Mouse (Mus musculus): ENCODE measurements around the gene Rrnad1. TPM values are rescaled to one million over a fixed set of nuclear protein-coding genes. Genes with fewer than 3 reads are reported as not detected.

Rrnad1 gene
- polyA plus RNA-seq, 1 experiment from 2014 or later, result 14.4 TPM

DNA sequence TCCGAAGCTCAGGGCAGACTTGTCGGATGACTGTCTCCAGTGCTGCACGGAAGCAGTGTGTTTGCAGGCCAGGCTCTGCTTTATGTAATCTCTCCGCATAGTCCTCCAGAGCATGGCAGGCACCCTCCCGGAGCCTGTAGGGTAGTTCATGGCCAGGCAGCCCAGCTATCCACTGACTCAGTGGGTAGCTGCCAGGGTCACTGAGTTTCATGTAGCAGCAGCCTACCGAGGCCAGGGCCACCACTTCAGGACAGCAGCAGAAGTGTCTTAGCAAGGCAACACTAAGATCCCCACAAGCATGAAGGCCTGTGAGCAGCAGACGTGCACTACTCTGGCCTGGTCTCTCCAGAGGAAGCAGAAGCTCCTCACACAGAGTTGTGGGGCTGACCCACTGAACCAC lies 5.5 kb downstream of the Rrnad1 start:
- H3K9me3 ChIP-seq (ENCODE audit: control insufficient read depth, low read length), result no peaks in the 10 kb centered on the region
- no peak for ATAC-seq (ENCODE audit: insufficient number of reproducible peaks, insufficient read depth, low FRiP score, low read depth)
- no peak overlapping the region for H3K9ac ChIP-seq (ENCODE audit: low read length)
- H3K4me2 ChIP-seq (ENCODE audit: low read length), result no peak overlapping the region
- no peak overlapping the region for H3K4me3 ChIP-seq (ENCODE audit: control insufficient read depth in 1 of 2, insufficient read depth in 1 of 2, low read depth in 1 of 2, low read length in 2 of 2)
- H3K27ac ChIP-seq (replicated peaks in 1 of 2; ENCODE audit: control insufficient read depth in 1 of 2, insufficient read depth in 1 of 2, low read depth in 2 of 2, low read length in 2 of 2), result no peak overlapping the region
- H3K4me1 ChIP-seq (ENCODE audit: control insufficient read depth in 2 of 2, insufficient read depth in 2 of 2, low read length in 2 of 2), result peaks cover 3 to 14% of the 10 kb centered on the region in 2 experiments; a peak in 3 of 4 replicates
- whole genome bisulfite sequencing, result 82% methylated on average over 7 of the region's 7 CpGs
- H3K27me3 ChIP-seq (ENCODE audit: control insufficient read depth, insufficient read depth, low read length), result no peaks in the 10 kb centered on the region
- H3K36me3 ChIP-seq (ENCODE audit: control insufficient read depth, insufficient read depth, low read length), result peaks cover 63% of the 10 kb centered on the region

DNA sequence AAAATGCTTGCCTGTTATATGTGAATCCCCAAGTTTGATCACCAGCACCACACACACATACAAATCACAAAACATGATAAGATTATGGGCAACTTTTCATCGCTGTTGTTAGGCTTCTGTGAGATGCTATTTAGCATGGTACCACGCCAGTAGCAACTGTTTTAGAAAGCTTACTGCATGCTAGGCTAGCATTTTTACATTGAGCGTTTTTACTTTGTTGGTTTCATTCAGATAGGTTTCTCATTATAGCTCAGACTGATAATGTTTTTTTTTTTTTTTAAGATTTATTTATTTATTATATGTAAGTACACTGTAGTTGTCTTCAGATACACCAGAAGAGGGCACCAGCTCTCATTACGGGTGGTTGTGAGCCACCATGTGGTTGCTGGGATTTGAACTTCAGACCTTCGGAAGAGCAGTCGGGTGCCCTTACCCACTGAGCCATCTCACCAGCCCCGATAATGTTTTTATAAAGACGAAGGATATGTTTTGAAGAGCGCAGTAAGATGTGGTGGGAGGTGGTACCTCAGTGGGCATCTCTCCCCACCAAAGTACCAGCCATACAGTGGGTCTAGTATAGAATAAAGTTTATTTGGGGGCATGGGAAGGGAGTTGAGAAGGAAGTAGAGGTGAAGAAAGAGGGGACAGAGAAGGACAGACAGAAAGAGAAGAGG lies 10.1 kb downstream of the Rrnad1 start:
- Histone ChIP-seq H3K4me3 (ENCODE audit: control insufficient read depth in 1 of 2, insufficient read depth in 1 of 2, low read depth in 1 of 2, low read length in 2 of 2) (peak overlapping the region in 1 of 2 experiments; percentile 70; a peak in 2 of 4 replicates), H3K9ac (ENCODE audit: low read length) (peak overlapping the region; percentile 85), H3K36me3 (ENCODE audit: control insufficient read depth, insufficient read depth, low read length) (peaks cover 60% of the 10 kb centered on the region), H3K27me3 (ENCODE audit: control insufficient read depth, insufficient read depth, low read length) (no peaks in the 10 kb centered on the region), H3K27ac (replicated peaks in 1 of 2; ENCODE audit: control insufficient read depth in 1 of 2, insufficient read depth in 1 of 2, low read depth in 2 of 2, low read length in 2 of 2) (no peak overlapping the region), H3K4me2 (ENCODE audit: low read length) (peak overlapping the region; percentile 72), H3K4me1 (ENCODE audit: control insufficient read depth in 2 of 2, insufficient read depth in 2 of 2, low read length in 2 of 2) (peaks cover 0 to 10% of the 10 kb centered on the region in 2 experiments; a peak in 2 of 4 replicates), H3K9me3 (ENCODE audit: control insufficient read depth, low read length) (no peaks in the 10 kb centered on the region)
- no peak for ATAC-seq (ENCODE audit: insufficient number of reproducible peaks, insufficient read depth, low FRiP score, low read depth)
- 63% methylated on average over 9 of the region's 9 CpGs for WGBS

DNA sequence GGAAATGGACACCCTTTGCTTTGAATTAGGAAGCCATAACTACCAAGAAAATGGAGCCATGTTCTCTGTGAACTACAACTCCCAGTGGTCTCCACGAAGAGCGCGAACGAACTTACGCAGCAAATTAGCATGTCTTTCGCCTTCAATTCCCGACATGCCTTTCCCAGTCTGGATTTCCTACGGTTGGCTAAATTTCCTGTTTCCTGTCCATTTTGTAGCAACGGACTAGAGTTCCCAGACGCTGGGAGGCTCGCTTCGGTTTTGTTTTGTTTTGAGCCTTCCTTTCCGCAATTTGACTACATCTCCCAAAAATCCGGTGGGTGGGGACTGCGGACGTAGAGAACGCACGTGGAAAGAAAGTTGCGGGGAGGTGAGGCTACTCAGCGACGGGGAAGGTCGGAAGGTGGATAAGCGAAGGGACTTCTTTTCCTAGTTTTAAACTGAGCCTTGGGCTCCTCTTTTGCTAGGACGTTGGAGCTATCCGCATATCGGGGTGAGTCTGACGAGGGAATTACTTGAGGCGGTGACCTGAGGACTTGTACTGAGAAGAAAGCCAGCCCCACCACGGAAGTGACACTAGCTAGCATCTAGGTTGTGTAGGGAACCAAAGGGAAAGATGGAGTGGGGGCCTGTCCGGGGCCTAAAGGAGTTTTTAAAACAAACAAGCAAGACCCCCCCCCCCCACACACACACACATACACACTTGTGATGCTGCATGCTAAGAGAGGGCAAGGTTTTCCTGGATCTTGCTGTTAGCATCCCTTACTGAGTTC lies 11.0 kb downstream of the Rrnad1 start, which contains the start of gene Mrpl24:
TSS of gene Mrpl24 (plus strand) at position 171 of the 773 bp plus-strand sequence.
- Histone ChIP-seq H3K4me2 (ENCODE audit: low read length) (peak within 1 kb of the TSS; percentile 72), H3K4me1 (ENCODE audit: control insufficient read depth in 2 of 2, insufficient read depth in 2 of 2, low read length in 2 of 2) (peaks cover 0 to 10% of the 10 kb centered on the region in 2 experiments; a peak in 2 of 4 replicates), H3K36me3 (ENCODE audit: control insufficient read depth, insufficient read depth, low read length) (peaks cover 60% of the 10 kb centered on the region), H3K27ac (replicated peaks in 1 of 2; ENCODE audit: control insufficient read depth in 1 of 2, insufficient read depth in 1 of 2, low read depth in 2 of 2, low read length in 2 of 2) (peak within 1 kb of the TSS; percentile 84 to 87), H3K4me3 (ENCODE audit: control insufficient read depth in 1 of 2, insufficient read depth in 1 of 2, low read depth in 1 of 2, low read length in 2 of 2) (peak within 1 kb of the TSS; percentile 70 to 88), H3K27me3 (ENCODE audit: control insufficient read depth, insufficient read depth, low read length) (no peaks in the 10 kb centered on the region), H3K9ac (ENCODE audit: low read length) (peak within 1 kb of the TSS; percentile 85), H3K9me3 (ENCODE audit: control insufficient read depth, low read length) (no peaks in the 10 kb centered on the region)
- under 1% methylated on average over 30 of the region's 30 CpGs for WGBS
- peak; percentile 70 for ATAC-seq (ENCODE audit: insufficient number of reproducible peaks, insufficient read depth, low FRiP score, low read depth)

DNA sequence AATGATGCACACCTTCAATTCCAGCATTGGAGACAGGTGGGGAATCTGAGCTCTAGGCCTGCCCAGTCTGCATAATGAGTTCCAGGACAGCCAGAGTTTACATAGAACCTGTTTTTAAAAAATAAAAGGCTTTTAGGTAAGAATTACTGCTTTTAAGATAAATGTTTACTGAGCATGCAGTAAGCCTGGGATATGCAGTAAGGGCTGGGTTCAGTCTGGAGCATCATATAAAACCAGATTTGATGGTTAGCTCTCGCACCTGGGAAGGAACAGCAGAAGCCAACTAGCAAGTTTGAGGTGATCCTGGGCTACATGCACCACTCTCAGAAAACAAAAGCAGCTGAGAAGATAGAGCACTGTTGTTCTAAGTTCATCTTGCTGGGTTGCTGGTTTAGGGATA lies 12.0 kb downstream of the Rrnad1 start:
- Histone ChIP-seq H3K27ac (replicated peaks in 1 of 2; ENCODE audit: control insufficient read depth in 1 of 2, insufficient read depth in 1 of 2, low read depth in 2 of 2, low read length in 2 of 2) (peak overlapping the region in 1 of 2 experiments; percentile 84; a peak in 1 of 4 replicates), H3K4me2 (ENCODE audit: low read length) (peak overlapping the region; percentile 72; the same call in 1 of the 2 replicates), H3K4me1 (ENCODE audit: control insufficient read depth in 2 of 2, insufficient read depth in 2 of 2, low read length in 2 of 2) (peaks cover 0 to 10% of the 10 kb centered on the region in 2 experiments; a peak in 2 of 4 replicates), H3K27me3 (ENCODE audit: control insufficient read depth, insufficient read depth, low read length) (no peaks in the 10 kb centered on the region), H3K9ac (ENCODE audit: low read length) (no peak overlapping the region), H3K36me3 (ENCODE audit: control insufficient read depth, insufficient read depth, low read length) (peaks cover 60% of the 10 kb centered on the region), H3K4me3 (ENCODE audit: control insufficient read depth in 1 of 2, insufficient read depth in 1 of 2, low read depth in 1 of 2, low read length in 2 of 2) (no peak overlapping the region), H3K9me3 (ENCODE audit: control insufficient read depth, low read length) (no peaks in the 10 kb centered on the region)
- ATAC-seq (ENCODE audit: insufficient number of reproducible peaks, insufficient read depth, low FRiP score, low read depth), result no peak
- WGBS, result 85% methylated on average over 1 of the region's 1 CpGs

DNA sequence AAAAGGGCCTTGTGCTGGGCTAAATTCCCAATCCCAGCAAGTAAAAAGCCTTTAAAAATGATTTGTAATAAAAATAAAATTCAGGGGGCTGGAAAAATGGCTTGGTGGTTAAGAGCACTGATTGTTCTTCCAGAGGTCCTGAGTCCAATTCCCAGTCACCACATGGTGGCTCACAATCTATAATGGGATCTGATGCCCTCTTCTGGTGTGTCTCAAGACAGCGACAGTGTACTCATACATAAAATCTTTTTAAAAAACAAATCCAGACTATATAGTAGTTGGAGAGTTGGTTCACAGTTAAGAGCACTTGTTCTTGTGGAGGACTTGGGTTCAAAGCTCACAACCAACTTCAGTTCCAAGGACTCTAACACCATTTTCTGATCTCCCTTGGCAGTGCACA lies 13.5 kb downstream of the Rrnad1 start:
- Histone ChIP-seq H3K4me3 (ENCODE audit: control insufficient read depth in 1 of 2, insufficient read depth in 1 of 2, low read depth in 1 of 2, low read length in 2 of 2) (no peak overlapping the region), H3K36me3 (ENCODE audit: control insufficient read depth, insufficient read depth, low read length) (peaks cover 51% of the 10 kb centered on the region), H3K27ac (replicated peaks in 1 of 2; ENCODE audit: control insufficient read depth in 1 of 2, insufficient read depth in 1 of 2, low read depth in 2 of 2, low read length in 2 of 2) (no peak overlapping the region), H3K9me3 (ENCODE audit: control insufficient read depth, low read length) (no peaks in the 10 kb centered on the region), H3K4me1 (ENCODE audit: control insufficient read depth in 2 of 2, insufficient read depth in 2 of 2, low read length in 2 of 2) (peaks cover 0 to 10% of the 10 kb centered on the region in 2 experiments; a peak in 2 of 4 replicates), H3K27me3 (ENCODE audit: control insufficient read depth, insufficient read depth, low read length) (no peaks in the 10 kb centered on the region), H3K9ac (ENCODE audit: low read length) (no peak overlapping the region), H3K4me2 (ENCODE audit: low read length) (no peak overlapping the region)
- 78% methylated on average over 1 of the region's 1 CpGs for WGBS
- no peak for ATAC-seq (ENCODE audit: insufficient number of reproducible peaks, insufficient read depth, low FRiP score, low read depth)

DNA sequence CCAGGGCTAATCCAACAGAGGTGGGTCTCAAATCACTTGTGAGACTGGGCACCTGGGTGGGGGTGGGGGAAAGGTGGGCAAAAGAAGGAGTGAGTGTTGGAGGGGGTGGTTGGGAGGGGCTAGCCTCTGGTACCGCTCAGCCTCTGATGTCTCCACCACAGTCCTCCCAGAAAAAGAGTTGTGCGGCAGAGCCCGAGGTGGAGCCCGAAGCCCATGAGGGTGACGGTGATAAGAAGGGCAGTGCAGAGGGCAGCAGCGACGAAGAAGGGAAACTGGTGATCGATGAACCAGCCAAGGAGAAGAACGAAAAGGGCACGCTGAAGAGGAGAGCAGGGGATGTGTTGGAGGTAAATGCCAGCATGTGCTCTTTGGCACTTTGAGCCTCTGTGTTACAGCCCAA lies 16.6 kb downstream of the Rrnad1 start:
- peaks cover 47% of the 10 kb centered on the region for H3K36me3 ChIP-seq (ENCODE audit: control insufficient read depth, insufficient read depth, low read length)
- H3K27me3 ChIP-seq (ENCODE audit: control insufficient read depth, insufficient read depth, low read length), result no peaks in the 10 kb centered on the region
- no peak overlapping the region for H3K27ac ChIP-seq (replicated peaks in 1 of 2; ENCODE audit: control insufficient read depth in 1 of 2, insufficient read depth in 1 of 2, low read depth in 2 of 2, low read length in 2 of 2)
- H3K4me2 ChIP-seq (ENCODE audit: low read length), result no peak overlapping the region
- no peak overlapping the region for H3K4me3 ChIP-seq (ENCODE audit: control insufficient read depth in 1 of 2, insufficient read depth in 1 of 2, low read depth in 1 of 2, low read length in 2 of 2)
- ATAC-seq (ENCODE audit: insufficient number of reproducible peaks, insufficient read depth, low FRiP score, low read depth), result no peak
- H3K9me3 ChIP-seq (ENCODE audit: control insufficient read depth, low read length), result no peaks in the 10 kb centered on the region
- H3K9ac ChIP-seq (ENCODE audit: low read length), result no peak overlapping the region
- WGBS, result 94% methylated on average over 10 of the region's 10 CpGs
- H3K4me1 ChIP-seq (ENCODE audit: control insufficient read depth in 2 of 2, insufficient read depth in 2 of 2, low read length in 2 of 2), result peaks cover 14 to 28% of the 10 kb centered on the region in 2 experiments

DNA sequence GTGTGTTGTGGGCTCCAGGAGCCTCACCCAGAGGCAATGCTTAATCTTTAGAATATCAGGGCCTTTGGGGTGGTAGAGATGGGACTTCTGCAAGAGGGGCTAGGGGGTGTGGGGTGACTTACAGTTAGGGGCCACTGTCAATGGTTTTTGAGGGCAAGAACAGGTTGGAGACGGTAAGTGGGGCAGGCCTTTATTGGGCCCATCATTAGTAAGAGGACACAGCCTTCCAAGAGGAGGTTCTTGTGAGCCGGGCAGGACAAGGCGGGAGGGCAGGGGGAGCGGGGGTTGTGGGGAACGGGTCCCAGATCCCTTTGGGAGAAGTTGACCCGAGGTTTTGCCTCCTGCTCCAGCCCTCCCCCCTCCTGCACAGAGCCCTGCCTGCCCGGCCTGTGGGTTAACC lies 17.0 kb downstream of the Rrnad1 start:
- Histone ChIP-seq H3K4me3 (ENCODE audit: control insufficient read depth in 1 of 2, insufficient read depth in 1 of 2, low read depth in 1 of 2, low read length in 2 of 2) (no peak overlapping the region), H3K4me2 (ENCODE audit: low read length) (no peak overlapping the region), H3K9ac (ENCODE audit: low read length) (no peak overlapping the region), H3K9me3 (ENCODE audit: control insufficient read depth, low read length) (no peaks in the 10 kb centered on the region), H3K36me3 (ENCODE audit: control insufficient read depth, insufficient read depth, low read length) (peaks cover 47% of the 10 kb centered on the region), H3K27me3 (ENCODE audit: control insufficient read depth, insufficient read depth, low read length) (no peaks in the 10 kb centered on the region), H3K27ac (replicated peaks in 1 of 2; ENCODE audit: control insufficient read depth in 1 of 2, insufficient read depth in 1 of 2, low read depth in 2 of 2, low read length in 2 of 2) (no peak overlapping the region), H3K4me1 (ENCODE audit: control insufficient read depth in 2 of 2, insufficient read depth in 2 of 2, low read length in 2 of 2) (peaks cover 18 to 30% of the 10 kb centered on the region in 2 experiments)
- 75% methylated on average over 7 of the region's 7 CpGs for WGBS
- no peak for ATAC-seq (ENCODE audit: insufficient number of reproducible peaks, insufficient read depth, low FRiP score, low read depth)
